Mouse (Mus musculus) kidney, adult 2 months (tissue): ENCODE measurements at regions not wholly inside any gene's neighbourhood (a gene's known extent, or its start where the extent isn't known, plus 50 kb on each side); places are given as distances from the start of the nearest gene placed in this dataset.

Source experiments
- CTCF ChIP-seq: fragments of 200-500 bp; conservative IDR thresholded peaks from 2 replicates; pipeline ENCODE4 v1.5.1; 2011; ENCODE audit warnings: low read depth, mild to moderate bottlenecking, control low read depth, low read length, moderate library complexity, mixed read lengths; ENCODE audit not compliant: insufficient read depth, insufficient read length
- POLR2A ChIP-seq: fragments of 200-500 bp; IDR thresholded peaks from one replicate; pipeline ENCODE4 v1.6.1; 2011; ENCODE audit warnings: low read depth, low read length, control low read depth

DNA sequence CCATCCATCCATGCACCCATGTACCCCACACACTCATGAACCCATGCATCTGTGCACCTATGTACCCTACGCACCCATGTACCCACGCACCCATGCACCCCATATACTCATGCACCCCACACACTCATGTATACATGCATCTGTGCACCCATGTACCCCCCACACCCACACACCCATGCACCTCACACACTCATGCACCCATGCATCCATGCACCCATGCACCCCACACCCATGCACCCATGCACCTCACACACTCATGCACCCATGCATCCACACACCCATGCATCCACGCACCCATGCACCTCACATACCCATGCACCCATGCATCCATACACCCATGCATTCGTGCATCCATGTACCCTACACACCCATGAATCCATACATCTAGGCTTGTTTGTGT, 63.6 kb downstream of the 4930564D02Rik start:
- TF ChIP-seq POLR2A (no peak), CTCF (no peak)
